Comparison of ENCODE assay signal across 7 mouse cellular contexts in genomic region chr7:128417930-128418779, GRCm38 (mm10). TPM values are rescaled to one million over a fixed set of nuclear protein-coding genes. Genes with fewer than 3 reads are reported as not detected.
A peak's percentile ranks its signal among the peaks of the same experiment; 100 is the strongest.
DNase-seq lines count a peak whose midpoint lies in the region; ATAC-seq and TF ChIP-seq lines count a peak whose summit lies in the region.

TSS of gene Rgs10 (minus strand) at chr7:128418758.

- H3K4me2 ChIP-seq in intestine, postnatal 0 days (replicated peaks; ENCODE audit: low read depth): peak within 1 kb of the TSS; percentile 97
- peak within 1 kb of the TSS; percentile 97 for H3K4me2 ChIP-seq in limb, embryonic 12.5 days
- peak within 1 kb of the TSS; percentile 97 for H3K4me2 ChIP-seq in midbrain, embryonic 13.5 days (replicated peaks)

- H3K4me1 ChIP-seq in intestine, postnatal 0 days (replicated peaks; ENCODE audit: control insufficient read depth, insufficient read depth, low read length): no peaks in the 10 kb centered on the region; the same call in 1 of the 2 replicates
- H3K4me1 ChIP-seq in limb, embryonic 12.5 days (replicated peaks): peaks cover 5% of the 10 kb centered on the region; the same call in 1 of the 2 replicates
- peaks cover 19% of the 10 kb centered on the region for H3K4me1 ChIP-seq in midbrain, embryonic 13.5 days (replicated peaks)

- peak; percentile 27; the same call in 1 of the 2 replicates for TF ChIP-seq CTCF in intestine, postnatal 0 days (IDR thresholded peaks at IDR 0.05; ENCODE audit: low read depth)

- peak within 1 kb of the TSS; percentile 53 for H3K9ac ChIP-seq in intestine, postnatal 0 days (ENCODE audit: low read depth, low read length)
- H3K9ac ChIP-seq in limb, embryonic 12.5 days (replicated peaks): peak within 1 kb of the TSS; percentile 60
- H3K9ac ChIP-seq in midbrain, embryonic 13.5 days (replicated peaks): peak within 1 kb of the TSS; percentile 64

- H3K36me3 ChIP-seq in intestine, postnatal 0 days (ENCODE audit: control insufficient read depth, insufficient read depth): no peaks in the 10 kb centered on the region
- H3K36me3 ChIP-seq in limb, embryonic 12.5 days: no peaks in the 10 kb centered on the region
- H3K36me3 ChIP-seq in midbrain, embryonic 13.5 days: no peaks in the 10 kb centered on the region

- H3K27me3 ChIP-seq in intestine, postnatal 0 days (replicated peaks; ENCODE audit: control insufficient read depth, insufficient read depth, low read length): peaks cover 49% of the 10 kb centered on the region
- peaks cover 91% of the 10 kb centered on the region for H3K27me3 ChIP-seq in limb, embryonic 12.5 days
- peaks cover 75% of the 10 kb centered on the region for H3K27me3 ChIP-seq in midbrain, embryonic 13.5 days

- peak; percentile 53 for ATAC-seq in granulocyte monocyte progenitor cell, adult 5-6 weeks (replicated peaks; ENCODE audit: poor library complexity, severe bottlenecking)
- ATAC-seq in intestine, postnatal 0 days: peak; percentile 64
- peak; percentile 66 for ATAC-seq in limb, embryonic 12.5 days (ENCODE audit: insufficient number of reproducible peaks, insufficient read depth, low FRiP score, low TSS enrichment, low read depth)
- ATAC-seq in midbrain, embryonic 13.5 days: peak; percentile 83

- H3K9me3 ChIP-seq in intestine, postnatal 0 days (ENCODE audit: control insufficient read depth): no peaks in the 10 kb centered on the region
- H3K9me3 ChIP-seq in limb, embryonic 12.5 days: no peaks in the 10 kb centered on the region
- no peaks in the 10 kb centered on the region for H3K9me3 ChIP-seq in midbrain, embryonic 13.5 days

- WGBS in intestine, postnatal 0 days: under 1% methylated on average over 78 of the region's 102 CpGs
- WGBS in limb, embryonic 12.5 days: under 1% methylated on average over 85 of the region's 102 CpGs
- WGBS in midbrain, embryonic 13.5 days: under 1% methylated on average over 86 of the region's 102 CpGs

- peak; percentile 66 to 71 for DNase-seq in adrenal gland, adult 18-20 months (ENCODE audit: low spot score in 2 of 2)
- peak; percentile 66 for DNase-seq in embryo, embryonic 9.5 days (ENCODE audit: extremely low spot score)
- peak; percentile 40 to 67 for DNase-seq in spleen, adult 18-20 months

- peak within 1 kb of the TSS; percentile 75 for H3K4me3 ChIP-seq in intestine, postnatal 0 days (ENCODE audit: low read depth, low read length)
- peak within 1 kb of the TSS; percentile 70 for H3K4me3 ChIP-seq in limb, embryonic 12.5 days (replicated peaks)
- H3K4me3 ChIP-seq in midbrain, embryonic 13.5 days (replicated peaks): peak within 1 kb of the TSS; percentile 59

- H3K27ac ChIP-seq in intestine, postnatal 0 days (ENCODE audit: low read depth, low read length): 0 out of 2 replicates have a peak within 1 kb of the TSS, but pooled peaks have one; percentile 7
- H3K27ac ChIP-seq in limb, embryonic 12.5 days: no peak within 1 kb of the TSS
- H3K27ac ChIP-seq in midbrain, embryonic 13.5 days: no peak within 1 kb of the TSS

RNA-seq across cellular contexts. Expression of gene Rgs10, which starts in this region (rescaled TPM):
- 10 to 100 TPM; 13.8 to 19.8 TPM for total RNA-seq in adrenal gland, adult 18-20 months (2021)
- total RNA-seq in granulocyte monocyte progenitor cell, adult 5-6 weeks (2014; fragmentation: Nextera tagmentation): 89.9 and 96.4 TPM in 2 replicates
- total RNA-seq in granulocyte monocyte progenitor cell, adult 5-6 weeks (2017): 36.1 and 66.2 TPM in 2 replicates
- polyA plus RNA-seq in intestine, postnatal 0 days (2015; fragmentation: Nextera tagmentation; extraction: Ambion mirVana): 20.9 and 23.8 TPM in 2 replicates
- polyA plus RNA-seq in limb, embryonic 12.5 days (2016; fragmentation: Nextera tagmentation; extraction: Ambion mirVana): 7.9 and 8.3 TPM in 2 replicates
- polyA plus RNA-seq in midbrain, embryonic 13.5 days (2015; fragmentation: Nextera tagmentation; extraction: Ambion mirVana): 26.1 and 29.6 TPM in 2 replicates
